Mouse (Mus musculus) spleen, adult 2 months (tissue): ENCODE measurements around the gene Asb6. TPM values are rescaled to one million over a fixed set of nuclear protein-coding genes. Genes with fewer than 3 reads are reported as not detected.

Experiments
- DNase-seq, 2 experiments: peaks; one replicate each; pipeline versions ENCODE4 v3.0.0 to v3.0.0-alpha.2; 2012 to 2021; ENCODE audit warnings: low spot score in 2 of 2, low read depth in 1 of 2
- H3K27ac ChIP-seq: fragments of 200-500 bp; 2 replicates; pipeline ENCODE4 v1.5.1; 2012; ENCODE audit warnings: low read length, inconsistent platforms; ENCODE audit not compliant: insufficient read depth
- H3K27me3 ChIP-seq: fragments of 200-500 bp; 2 replicates; pipeline ENCODE4 v1.6.1; 2012; ENCODE audit warnings: mild to moderate bottlenecking, moderate library complexity, low read length, inconsistent platforms; ENCODE audit not compliant: control insufficient read depth, insufficient read depth
- H3K36me3 ChIP-seq: fragments of 200-500 bp; 2 replicates; pipeline ENCODE4 v1.6.1; 2012; ENCODE audit warnings: mild to moderate bottlenecking, low read length, inconsistent platforms; ENCODE audit not compliant: control insufficient read depth, insufficient read depth
- H3K4me1 ChIP-seq: fragments of 200-500 bp; 2 replicates; pipeline ENCODE4 v1.6.1; 2011; ENCODE audit warnings: inconsistent platforms; ENCODE audit not compliant: control insufficient read depth, insufficient read depth, insufficient read length
- H3K4me3 ChIP-seq: fragments of 200-500 bp; 2 replicates; pipeline ENCODE4 v1.5.1; 2011; ENCODE audit warnings: mild to moderate bottlenecking, inconsistent platforms; ENCODE audit not compliant: insufficient read depth, insufficient read length; ENCODE audit errors: extremely low read depth
- CTCF ChIP-seq: fragments of 200-500 bp; IDR thresholded peaks from 2 replicates; pipeline ENCODE4 v1.5.1; 2011; ENCODE audit warnings: mild to moderate bottlenecking, inconsistent platforms; ENCODE audit not compliant: insufficient read depth, insufficient read length, insufficient replicate concordance; ENCODE audit errors: extremely low read depth
- POLR2A ChIP-seq: fragments of 200-500 bp; IDR thresholded peaks from 2 replicates; pipeline ENCODE4 v1.6.1; 2011; ENCODE audit warnings: low read depth, low read length, inconsistent platforms
- WGBS: fragments of 180-500 bp; shearing (Covaris S2); methylation state at CpG from one replicate; pipeline ENCODE4 v1.1.7; 2018; 5-methylcytosine and 5-hydroxymethylcytosine counted together
- polyA plus RNA-seq: library from polyadenylated mRNA; depleted of rRNA; stranded (reverse); fragments of >200 nt; gene quantifications from 2 replicates; pipeline ENCODE4 v1.2.3, GENCODE M21; 2012

Gene Asb6
- polyA plus RNA-seq, 1 experiment, result 51.5 TPM

DNA sequence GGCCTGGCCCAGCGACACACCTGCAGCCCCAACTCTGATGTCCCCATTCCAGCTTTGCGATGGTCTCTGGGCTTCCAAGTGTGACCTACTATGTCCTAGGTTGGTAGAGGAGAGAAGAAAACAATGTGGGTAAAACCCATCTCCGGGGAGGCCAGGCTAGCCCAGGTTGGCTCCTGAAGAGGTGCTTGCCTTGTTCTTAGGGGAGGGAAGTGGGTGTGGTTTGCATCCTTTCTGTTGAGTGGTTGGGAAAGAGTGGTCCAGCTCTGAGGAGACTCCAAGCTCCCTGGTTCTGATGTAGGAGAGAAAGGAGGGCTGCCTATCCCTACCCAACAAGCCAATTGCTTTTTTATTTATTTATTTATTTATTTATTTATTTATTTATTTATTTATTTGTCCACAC is 35.3 kb upstream of the Asb6 start:
- Histone ChIP-seq H3K27ac (no peak overlapping the region), H3K4me3 (no peak overlapping the region), H3K4me1 (no peaks in the 10 kb centered on the region), H3K36me3 (no peaks in the 10 kb centered on the region), H3K27me3 (no peaks in the 10 kb centered on the region; the same call in 1 of the 2 replicates)
- no peak for DNase-seq
- WGBS, result 72% methylated on average over 3 of the region's 3 CpGs
- TF ChIP-seq CTCF (no peak), POLR2A (no peak)

DNA sequence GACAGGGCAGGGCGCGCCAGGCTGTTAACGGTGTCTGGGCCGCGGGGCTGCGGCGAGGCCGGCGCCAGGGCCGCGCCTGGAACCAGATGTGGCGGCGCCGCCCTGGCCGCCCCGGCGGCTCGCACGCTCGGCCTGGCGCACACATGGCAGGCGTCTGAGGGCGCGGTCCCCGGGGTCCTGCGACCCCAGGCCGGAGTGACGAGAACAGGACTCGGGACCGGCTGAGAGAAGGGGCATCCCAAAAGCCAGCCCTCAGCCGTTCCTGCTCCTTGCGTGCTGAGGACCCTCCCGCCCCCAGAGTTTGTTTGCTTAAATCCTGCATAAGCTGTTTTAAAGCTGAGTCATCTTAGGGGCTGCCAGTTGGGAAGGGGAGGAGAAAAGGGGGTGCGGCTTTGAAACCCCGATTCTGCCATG is 34.8 kb upstream of the Asb6 start:
- 6% methylated on average over 35 of the region's 35 CpGs for WGBS
- no peak for DNase-seq
- TF ChIP-seq CTCF (no peak), POLR2A (no peak)
- Histone ChIP-seq H3K4me3 (no peak overlapping the region), H3K4me1 (no peaks in the 10 kb centered on the region), H3K27ac (no peak overlapping the region), H3K27me3 (no peaks in the 10 kb centered on the region; the same call in 1 of the 2 replicates), H3K36me3 (no peaks in the 10 kb centered on the region)

DNA sequence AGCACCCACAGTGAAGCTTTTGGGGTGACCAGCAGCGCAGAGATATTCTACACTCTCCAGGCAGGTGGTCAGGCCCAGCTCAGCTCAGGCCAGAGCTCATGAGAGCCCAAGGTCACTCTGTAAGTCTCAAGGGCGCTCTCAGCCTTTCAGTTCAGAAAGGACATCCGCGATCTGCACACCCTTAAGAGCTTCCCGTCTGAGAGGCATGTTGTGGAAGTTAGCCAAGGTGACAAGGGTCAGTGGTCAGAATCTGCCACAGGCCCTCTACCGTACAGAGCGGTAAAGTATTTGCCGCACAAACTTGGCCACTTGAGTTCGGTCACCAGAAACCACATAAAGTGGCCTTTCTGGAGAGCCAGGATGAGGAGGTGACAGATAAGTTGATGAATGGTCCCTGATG is 33.4 kb upstream of the Asb6 start:
- no peak overlapping the region for H3K4me3 ChIP-seq
- no peak overlapping the region for H3K27ac ChIP-seq
- no peaks in the 10 kb centered on the region for H3K4me1 ChIP-seq
- no peaks in the 10 kb centered on the region for H3K36me3 ChIP-seq
- DNase-seq, result no peak
- TF ChIP-seq CTCF (no peak), POLR2A (no peak)
- H3K27me3 ChIP-seq, result no peaks in the 10 kb centered on the region; the same call in 1 of the 2 replicates
- 67% methylated on average over 9 of the region's 9 CpGs for WGBS

DNA sequence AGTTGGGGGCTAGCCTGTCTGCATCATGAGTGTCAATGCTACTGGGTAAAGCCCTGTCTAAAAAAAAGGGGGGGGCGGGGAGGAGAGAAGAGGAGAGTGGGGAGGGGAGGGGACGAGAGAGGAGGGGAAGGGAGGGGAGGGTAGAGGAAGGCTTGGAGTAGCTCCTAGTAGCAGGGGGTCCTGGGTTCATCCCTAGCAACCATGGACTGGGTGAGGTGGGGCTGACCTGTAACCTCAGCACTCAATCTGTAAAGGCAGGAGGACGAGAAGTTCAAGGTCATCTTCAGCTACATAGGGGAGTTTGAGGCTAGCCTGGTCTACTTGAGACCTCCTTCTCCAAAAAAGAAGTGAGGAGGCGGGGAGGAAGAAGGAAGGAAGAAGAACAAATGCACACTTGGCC is 31.9 kb upstream of the Asb6 start:
- Histone ChIP-seq H3K36me3 (no peaks in the 10 kb centered on the region), H3K27me3 (no peaks in the 10 kb centered on the region; the same call in 1 of the 2 replicates), H3K27ac (no peak overlapping the region), H3K4me1 (no peaks in the 10 kb centered on the region), H3K4me3 (no peak overlapping the region)
- TF ChIP-seq POLR2A (no peak), CTCF (no peak)
- 79% methylated on average over 4 of the region's 4 CpGs for WGBS
- no peak for DNase-seq

DNA sequence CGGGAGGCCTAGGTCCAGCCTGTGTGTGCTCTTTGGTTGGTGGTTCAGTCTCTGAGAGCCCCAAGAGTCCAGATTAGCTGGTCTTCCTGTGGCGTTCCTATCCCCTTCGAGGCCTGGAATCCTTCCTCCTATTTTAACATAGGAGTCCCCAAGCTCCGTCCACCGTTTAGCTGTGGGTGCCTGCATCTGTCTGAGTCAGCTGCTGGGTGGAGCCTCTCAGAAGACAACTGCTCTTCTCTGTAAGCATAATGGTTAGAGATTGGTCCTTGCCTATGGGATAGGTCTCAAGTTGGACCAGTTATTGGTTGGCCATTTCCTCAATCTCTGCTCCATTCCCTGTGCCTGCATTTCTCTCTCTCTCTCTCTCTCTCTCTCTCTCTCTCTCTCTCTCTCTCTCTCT is 29.6 kb upstream of the Asb6 start:
- WGBS, result 86% methylated on average over 5 of the region's 5 CpGs
- Histone ChIP-seq H3K27ac (no peak overlapping the region), H3K36me3 (no peaks in the 10 kb centered on the region), H3K27me3 (no peaks in the 10 kb centered on the region), H3K4me1 (no peaks in the 10 kb centered on the region), H3K4me3 (no peak overlapping the region)
- no peak for TF ChIP-seq CTCF
- TF ChIP-seq POLR2A, result no peak
- no peak for DNase-seq

DNA sequence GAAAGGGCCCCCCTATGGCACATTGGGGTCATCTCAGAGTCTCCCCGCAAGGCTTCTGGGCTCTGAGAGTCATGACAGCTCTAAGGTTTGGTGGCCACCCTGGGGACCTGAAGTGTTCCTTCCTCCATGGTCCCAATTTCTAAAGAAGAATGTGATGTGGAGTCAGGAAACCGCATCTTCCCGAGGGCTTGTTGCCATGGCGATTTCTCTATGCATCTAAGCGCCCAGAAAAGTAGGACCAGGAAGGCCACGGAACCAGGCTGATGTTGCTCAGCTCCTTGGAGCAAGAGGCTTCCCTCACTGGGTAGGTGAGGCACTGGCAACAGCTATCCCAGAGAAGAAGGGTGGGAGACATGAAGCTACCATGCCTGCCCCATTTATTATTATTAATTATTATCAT is 26.9 kb upstream of the Asb6 start:
- Histone ChIP-seq H3K36me3 (no peaks in the 10 kb centered on the region), H3K27ac (no peak overlapping the region), H3K4me1 (no peaks in the 10 kb centered on the region), H3K27me3 (no peaks in the 10 kb centered on the region), H3K4me3 (no peak overlapping the region)
- 79% methylated on average over 6 of the region's 6 CpGs for WGBS
- no peak for DNase-seq
- TF ChIP-seq POLR2A, result no peak
- TF ChIP-seq CTCF, result no peak

DNA sequence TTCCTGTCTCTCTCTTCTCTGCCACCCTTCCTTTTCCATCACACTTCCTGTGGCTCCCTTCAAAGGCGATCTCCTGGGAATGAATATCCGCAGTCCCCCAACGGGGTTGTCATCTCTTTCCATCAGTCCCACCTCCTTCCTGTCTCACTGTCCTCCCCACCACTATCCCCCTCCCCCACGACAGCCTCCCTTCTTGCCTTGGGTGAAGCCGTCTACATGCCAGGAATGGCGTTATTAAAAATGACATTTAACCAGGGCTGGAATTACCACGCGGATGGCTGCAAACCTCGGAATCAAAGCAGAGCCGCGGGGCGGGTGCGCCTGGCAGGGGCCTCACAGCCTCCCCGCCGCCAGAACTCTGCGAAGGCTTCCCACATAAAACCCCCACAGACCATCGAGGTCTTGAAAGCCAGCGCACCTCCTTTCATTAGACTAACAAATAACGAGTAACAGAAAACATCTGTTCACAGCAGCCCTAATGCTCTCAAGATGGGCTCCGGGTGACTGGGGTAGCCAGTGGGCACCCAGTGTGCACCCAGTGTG is 22.7 kb upstream of the Asb6 start:
- Histone ChIP-seq H3K27me3 (no peaks in the 10 kb centered on the region), H3K4me3 (no peak overlapping the region), H3K4me1 (no peaks in the 10 kb centered on the region), H3K27ac (no peak overlapping the region), H3K36me3 (no peaks in the 10 kb centered on the region)
- TF ChIP-seq POLR2A (no peak), CTCF (no peak)
- no peak for DNase-seq
- WGBS, result 46% methylated on average over 20 of the region's 20 CpGs
